Mouse (Mus musculus) limb, embryonic 14.5 days (tissue): Measurements from ENCODE around the gene Bet1l. TPM values are rescaled to one million over a fixed set of nuclear protein-coding genes. Genes with fewer than 3 reads are reported as not detected.

Experiments used
- ATAC-seq: fragments of 200-750 bp; cut with Nextera tagmentation; 2 replicates; pipeline ENCODE4 v1.8.0; 2017; ENCODE audit warnings: low read depth, moderate number of reproducible peaks, moderate TSS enrichment; ENCODE audit not compliant: low FRiP score
- DNase-seq: peaks from one replicate; pipeline ENCODE4 v3.0.0-alpha.2; 2015; ENCODE audit warnings: low spot score
- H3K27ac ChIP-seq: fragments of 300-500 bp; sonication (generic); replicated peaks from 2 replicates; pipeline ENCODE4 v1.5.1; 2014; ENCODE audit warnings: low read depth, mild to moderate bottlenecking, low read length, moderate library complexity, mixed read lengths
- H3K27me3 ChIP-seq: fragments of 300-500 bp; sonication (generic); 2 replicates; pipeline ENCODE4 v1.6.1; 2014; ENCODE audit warnings: low read length, mixed read lengths; ENCODE audit not compliant: control insufficient read depth, insufficient read depth
- H3K36me3 ChIP-seq: fragments of 300-500 bp; sonication (generic); 2 replicates; pipeline ENCODE4 v1.6.1; 2014; ENCODE audit warnings: mild to moderate bottlenecking, low read length, moderate library complexity, mixed read lengths; ENCODE audit not compliant: control insufficient read depth, insufficient read depth
- H3K4me1 ChIP-seq: fragments of 300-500 bp; sonication (generic); 2 replicates; pipeline ENCODE4 v1.6.1; 2014; ENCODE audit warnings: antibody characterized with exemption, low read length, mixed read lengths; ENCODE audit not compliant: control insufficient read depth, insufficient read depth
- H3K4me2 ChIP-seq: fragments of 300-500 bp; sonication (generic); replicated peaks from 2 replicates; pipeline ENCODE4 v1.6.1; 2014; ENCODE audit warnings: low read depth, mild to moderate bottlenecking, low read length, moderate library complexity; ENCODE audit not compliant: severe bottlenecking
- H3K4me3 ChIP-seq: fragments of 300-500 bp; sonication (generic); replicated peaks from 2 replicates; pipeline ENCODE4 v1.5.1; 2014; ENCODE audit warnings: low read length
- H3K9ac ChIP-seq: fragments of 300-500 bp; sonication (generic); 2 replicates; pipeline ENCODE4 v1.6.1; 2014; ENCODE audit warnings: mild to moderate bottlenecking, low read depth, low read length, moderate library complexity; ENCODE audit not compliant: severe bottlenecking
- H3K9me3 ChIP-seq: fragments of 300-500 bp; sonication (generic); 2 replicates; pipeline ENCODE4 v1.6.1; 2016; ENCODE audit warnings: low read length; ENCODE audit not compliant: control insufficient read depth
- POLR2A ChIP-seq: fragments of 200-500 bp; IDR thresholded peaks from 2 replicates; pipeline ENCODE4 v1.8.0; 2012; ENCODE audit warnings: inconsistent platforms, mild to moderate bottlenecking, moderate library complexity, borderline replicate concordance; ENCODE audit not compliant: insufficient read depth, insufficient read length; ENCODE audit errors: extremely low read depth
- WGBS: fragments of 180-500 bp; shearing (Covaris S2); extraction: QIAGEN DNeasy Blood & Tissue Kit; methylation state at CpG from one replicate; pipeline ENCODE4 v1.1.7; 2014; 5-methylcytosine and 5-hydroxymethylcytosine counted together
- polyA plus RNA-seq, 2 experiments: library from polyadenylated mRNA; depleted of rRNA in 1 of 2; stranded (reverse) in 1 of 2; unstranded in 1 of 2; fragments of >200 nt; fragmentation: Nextera tagmentation in 1 of 2; extraction: Ambion mirVana in 1 of 2; gene quantifications; 2 replicates each; pipeline versions ENCODE4 v1.2.1 to v1.2.3; 2012 to 2014

The Bet1l gene
- polyA plus RNA-seq, 2 experiments = 48.2 to 75.1 TPM

DNA sequence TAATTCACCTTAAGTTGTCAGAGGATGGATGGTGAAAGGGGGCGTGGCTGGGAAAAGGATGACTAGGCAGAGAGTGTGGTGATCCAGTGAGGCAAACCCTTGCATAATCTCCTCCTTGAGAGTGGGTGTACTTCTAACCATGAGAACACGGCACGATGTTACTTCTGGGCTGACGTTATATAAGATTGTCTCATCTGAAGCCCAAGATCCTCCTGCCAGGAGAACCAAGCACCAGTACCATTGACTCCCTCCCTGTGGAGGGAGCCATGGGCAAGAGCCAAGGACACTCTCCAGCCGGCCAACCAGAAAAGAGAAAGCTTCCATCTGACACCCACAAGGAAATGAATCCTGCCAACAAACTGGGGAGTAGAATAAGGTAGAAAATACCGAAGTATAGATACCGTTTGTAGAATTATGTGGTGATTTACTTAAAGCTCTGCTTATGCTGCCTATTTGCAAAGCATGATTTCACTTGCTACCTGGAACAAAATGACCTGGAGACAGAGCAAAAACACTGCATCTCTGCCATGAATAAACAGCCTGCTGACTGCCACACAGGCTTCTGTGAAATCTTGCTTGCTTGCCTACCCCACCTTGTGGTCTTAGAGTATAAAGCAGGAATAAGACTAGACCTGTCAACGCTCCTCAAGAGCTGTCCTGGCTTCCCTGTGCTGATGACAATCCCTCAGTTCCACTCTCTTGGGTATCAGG, 29.1 kb downstream of the Bet1l start:
- no peaks in the 10 kb centered on the region for H3K27me3 ChIP-seq

DNA sequence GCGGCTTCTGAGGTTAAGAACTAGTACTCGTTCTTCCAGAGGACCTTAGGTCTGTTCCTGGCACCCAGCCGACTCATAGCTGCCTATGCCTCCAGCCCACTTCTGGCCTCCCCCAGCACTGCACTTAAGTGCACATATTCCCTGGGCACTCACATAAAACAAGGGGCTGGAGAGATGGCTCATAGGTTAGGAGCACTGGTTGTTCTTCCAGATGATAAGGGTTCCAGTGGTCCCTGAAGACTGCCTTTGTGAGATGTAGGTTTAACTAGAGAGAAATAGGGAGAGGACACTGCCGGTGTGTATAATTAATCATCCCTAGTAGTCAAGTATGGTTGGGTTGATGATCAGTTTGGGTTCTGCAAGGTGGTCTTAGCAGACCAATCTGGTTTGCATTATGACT, 34.6 kb downstream of the Bet1l start:
- H3K27ac ChIP-seq = no peak overlapping the region
- H3K4me3 ChIP-seq = no peak overlapping the region
- no peaks in the 10 kb centered on the region for H3K9me3 ChIP-seq
- H3K4me2 ChIP-seq = no peak overlapping the region
- no peak overlapping the region for H3K9ac ChIP-seq
- TF ChIP-seq POLR2A = no peak
- no peaks in the 10 kb centered on the region for H3K27me3 ChIP-seq
- 89% methylated on average over 4 of the region's 4 CpGs for WGBS
- H3K36me3 ChIP-seq = no peaks in the 10 kb centered on the region
- no peak for ATAC-seq
- no peaks in the 10 kb centered on the region for H3K4me1 ChIP-seq
- DNase-seq = no peak

More for the DNA sequence above, 29.1 kb downstream of the Bet1l start:
- H3K4me3 ChIP-seq = no peak overlapping the region
- ATAC-seq (no peak), DNase-seq (peak; percentile 36)
- H3K9ac ChIP-seq = no peak overlapping the region
- H3K36me3 ChIP-seq = no peaks in the 10 kb centered on the region
- no peak overlapping the region for H3K4me2 ChIP-seq
- no peaks in the 10 kb centered on the region for H3K9me3 ChIP-seq
- 34% methylated on average over 8 of the region's 8 CpGs for WGBS
- no peak for TF ChIP-seq POLR2A
- no peaks in the 10 kb centered on the region for H3K4me1 ChIP-seq
- no peak overlapping the region for H3K27ac ChIP-seq

DNA sequence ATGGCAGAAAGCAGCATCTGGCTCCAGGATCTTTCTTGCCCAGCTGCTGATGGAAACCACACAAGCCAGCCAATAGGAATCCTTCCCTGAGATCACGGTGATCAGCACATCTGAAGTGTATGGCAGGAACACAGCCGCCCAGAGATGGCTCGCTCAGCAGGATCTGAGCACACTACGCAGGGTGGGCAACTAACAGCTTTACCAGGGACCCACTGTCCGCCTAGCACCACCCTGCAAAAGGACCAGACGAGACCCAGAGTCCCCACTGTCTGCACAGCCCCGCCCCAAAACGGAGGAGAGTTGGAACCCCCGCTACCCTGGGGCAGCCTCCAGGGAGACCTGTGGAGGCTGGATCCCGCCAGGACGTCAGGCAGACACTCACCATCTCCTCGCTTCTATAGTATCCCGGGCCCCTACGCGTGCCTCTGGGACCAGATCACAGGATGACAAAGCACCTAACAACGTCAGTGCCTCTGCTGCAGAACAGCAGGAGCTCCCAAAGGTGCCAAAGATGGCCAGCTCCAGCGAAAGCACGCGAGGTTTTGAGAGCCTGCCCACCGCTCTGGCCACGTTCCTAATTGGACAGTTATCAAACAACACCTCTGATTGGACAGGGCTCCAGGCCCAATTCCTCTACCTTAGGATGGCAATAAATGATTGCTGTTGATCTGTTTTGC, 35.6 kb downstream of the Bet1l start, which contains the start of gene Zfp941:
TSS of gene Zfp941 (minus strand) at position 526 of the 677 bp plus-strand sequence.
- Histone ChIP-seq H3K4me1 (no peaks in the 10 kb centered on the region), H3K9me3 (no peaks in the 10 kb centered on the region), H3K27ac (no peak within 1 kb of the TSS), H3K9ac (peak within 1 kb of the TSS; percentile 57), H3K4me3 (peak within 1 kb of the TSS; percentile 45), H3K36me3 (0 out of 2 replicates have a peak, but pooled peaks cover 2% of the 10 kb centered on the region), H3K4me2 (peak within 1 kb of the TSS; percentile 65), H3K27me3 (no peaks in the 10 kb centered on the region)
- peak; percentile 49 for DNase-seq
- 2% methylated on average over 21 of the region's 21 CpGs for WGBS
- TF ChIP-seq POLR2A = no peak
- peak; percentile 78 for ATAC-seq

DNA sequence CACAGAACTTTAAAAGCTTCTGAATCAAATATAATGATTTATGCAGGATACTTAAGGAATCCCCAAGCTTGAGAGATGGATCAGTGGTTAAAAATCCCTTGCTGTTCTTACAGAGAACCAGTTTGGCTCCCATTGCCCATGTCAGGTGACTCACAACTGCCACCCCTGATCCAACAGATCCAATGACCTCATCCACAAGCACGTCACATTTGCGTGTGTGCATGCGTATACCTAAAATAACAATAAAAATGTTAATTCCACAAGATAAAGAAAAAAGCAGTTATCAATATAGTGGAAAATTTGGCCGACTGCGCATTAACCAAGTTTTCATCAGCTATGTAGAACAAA, 36.1 kb downstream of the Bet1l start:
- DNase-seq = no peak
- no peak for ATAC-seq
- peak overlapping the region; percentile 57 for H3K9ac ChIP-seq
- H3K9me3 ChIP-seq = no peaks in the 10 kb centered on the region
- peak overlapping the region; percentile 65 for H3K4me2 ChIP-seq
- no peaks in the 10 kb centered on the region for H3K4me1 ChIP-seq
- TF ChIP-seq POLR2A = no peak
- H3K36me3 ChIP-seq = 0 out of 2 replicates have a peak, but pooled peaks cover 2% of the 10 kb centered on the region
- H3K4me3 ChIP-seq = peak overlapping the region; percentile 45
- WGBS = 47% methylated on average over 5 of the region's 5 CpGs
- H3K27ac ChIP-seq = no peak overlapping the region
- H3K27me3 ChIP-seq = no peaks in the 10 kb centered on the region

DNA sequence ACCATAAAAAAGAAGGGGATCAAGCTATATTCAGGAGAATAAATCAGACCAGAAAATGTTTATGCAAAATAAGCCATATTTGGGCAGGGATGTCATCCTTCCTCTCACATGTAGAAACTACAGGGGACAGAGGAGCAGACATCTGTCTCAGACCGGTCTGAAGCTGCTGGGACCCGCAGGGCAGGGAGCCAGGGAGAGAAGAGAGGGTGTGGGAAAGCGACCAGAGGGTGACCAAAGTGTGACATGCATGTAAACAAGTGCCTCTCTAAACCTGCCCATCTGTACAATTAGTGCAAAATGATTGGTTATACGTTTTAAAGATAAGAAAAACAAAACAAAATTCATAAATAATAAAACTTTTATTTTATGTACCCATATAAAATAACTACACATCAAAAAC, 37.2 kb downstream of the Bet1l start:
- 69% methylated on average over 4 of the region's 4 CpGs for WGBS
- H3K27me3 ChIP-seq = no peaks in the 10 kb centered on the region
- H3K4me2 ChIP-seq = no peak overlapping the region
- H3K9me3 ChIP-seq = no peaks in the 10 kb centered on the region
- H3K4me3 ChIP-seq = no peak overlapping the region
- no peak overlapping the region for H3K27ac ChIP-seq
- 0 out of 2 replicates have a peak, but pooled peaks cover 2% of the 10 kb centered on the region for H3K36me3 ChIP-seq
- TF ChIP-seq POLR2A = no peak
- no peak for ATAC-seq
- no peaks in the 10 kb centered on the region for H3K4me1 ChIP-seq
- no peak for DNase-seq
- no peak overlapping the region for H3K9ac ChIP-seq
